Mouse (Mus musculus): ENCODE results near the gene Pomgnt1.

DNA sequence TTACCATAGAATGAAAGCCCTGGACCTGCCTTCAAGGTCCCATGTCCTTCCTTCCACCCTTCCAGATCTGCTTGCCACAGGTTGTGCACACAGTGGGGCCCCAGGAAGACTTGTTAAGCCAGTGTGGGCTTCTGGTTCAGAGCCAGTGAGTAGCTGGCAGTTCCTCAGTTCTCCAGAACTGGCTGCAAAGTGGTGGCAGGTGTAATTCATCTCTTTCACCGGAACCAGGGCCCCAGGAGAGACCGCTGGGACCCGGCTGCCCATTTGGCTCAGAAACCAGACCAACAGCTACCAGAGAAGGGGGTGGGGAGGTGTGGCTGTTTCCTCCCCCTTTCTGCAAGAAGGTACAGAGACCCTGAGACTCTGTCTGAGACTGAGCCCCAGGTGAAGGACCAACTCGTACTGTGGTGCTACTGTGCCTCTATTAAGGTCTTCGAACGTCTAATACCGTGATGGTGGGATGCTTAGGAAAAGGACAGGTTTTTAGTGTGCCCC is 19.7 kb downstream of the Pomgnt1 start:
- no peak for TF ChIP-seq CTCF (IDR thresholded peaks at IDR 0.05; ENCODE audit: borderline replicate concordance, insufficient read depth, low read length)
- no peak for TF ChIP-seq POLR2A (IDR thresholded peaks at IDR 0.05; ENCODE audit: low read depth, low read length)

All from embryonic fibroblast, embryonic 13.5 days (primary cell).